Mouse (Mus musculus) frontal cortex, postnatal 14 days (tissue): ENCODE data around the gene Pdcl3.

ENCODE experiments used
- DNase-seq, 2 experiments: peaks; one replicate each; pipeline ENCODE4 v3.0.0; 2022; ENCODE audit warnings: low spot score in 2 of 2

The Pdcl3 gene

GRCm38 (mm10) chr1:38985308-38985707 is at the start of gene Pdcl3:
Gene Pdcl3, plus strand, starts transcription at chr1:38985608.
- DNase-seq: no peak

DNA sequence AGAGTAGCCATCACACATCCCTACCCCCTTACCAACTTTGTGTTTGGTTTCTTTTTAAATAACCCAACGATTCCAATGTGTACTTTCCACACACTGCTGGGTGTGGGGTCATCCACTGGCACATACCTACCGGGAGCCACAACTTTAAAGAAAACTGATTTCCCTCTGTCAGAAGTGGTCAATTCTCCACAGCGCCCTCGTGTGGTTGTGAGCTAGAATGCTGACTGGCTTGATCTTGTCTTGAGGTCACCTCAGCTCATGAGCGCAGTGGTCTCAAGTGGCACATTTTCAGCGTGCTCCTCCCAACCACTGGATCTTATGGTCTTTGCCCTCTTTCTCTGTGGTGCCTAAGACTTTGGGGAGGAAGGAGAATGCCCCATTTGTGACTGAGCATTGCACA is 48.6 kb upstream of the Pdcl3 start:
- DNase-seq: no peak

DNA sequence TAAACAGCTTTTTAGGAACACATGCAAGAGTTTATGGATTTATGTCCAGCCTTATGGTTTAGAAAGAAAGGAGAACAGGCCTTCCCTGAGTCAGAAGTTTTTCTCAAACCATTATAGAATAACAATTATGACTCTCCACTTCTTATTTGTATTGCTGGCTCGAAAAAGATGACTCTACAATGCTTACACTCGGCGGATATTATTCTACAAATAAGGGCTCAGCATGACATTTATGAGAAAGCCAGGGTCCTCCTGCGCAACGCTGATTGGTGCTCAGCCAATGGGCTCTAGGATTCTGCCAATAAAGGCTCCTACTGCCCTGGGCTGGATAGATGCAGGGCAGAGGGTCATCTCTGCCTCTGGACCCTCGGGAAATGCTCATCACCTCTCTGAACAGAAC is 46.6 kb upstream of the Pdcl3 start, which contains the start of gene Nms:
Gene Nms, plus strand, starts transcription at position 301 of the 400 bp plus-strand sequence.
- no peak for DNase-seq

DNA sequence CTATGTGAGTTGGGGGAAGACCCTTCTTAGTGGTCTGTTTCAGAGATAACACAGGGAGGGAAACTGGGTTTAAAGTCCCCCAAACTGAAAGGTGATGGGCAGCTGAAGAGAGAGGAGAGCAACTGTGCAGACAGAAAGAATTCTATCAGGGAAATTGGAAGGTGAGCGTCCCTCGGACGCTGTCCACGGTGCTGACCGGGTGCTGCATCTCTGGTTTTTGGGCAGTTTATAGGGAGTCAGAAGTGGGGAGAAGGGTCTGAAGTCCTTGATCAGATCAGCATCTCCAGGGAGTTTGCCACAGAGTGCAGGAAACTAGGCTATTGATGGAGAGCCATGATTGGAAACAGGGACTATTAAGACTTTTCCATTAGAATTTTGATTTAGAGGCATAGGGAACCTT is 45.8 kb upstream of the Pdcl3 start:
- no peak for DNase-seq

- DNase-seq: no peak
Observed at GRCm38 (mm10) chr1:38956457-38956856, 29.0 kb upstream of the Pdcl3 start.

GRCm38 (mm10) chr1:38969116-38969515 is 16.3 kb upstream of the Pdcl3 start:
- DNase-seq: no peak

DNA sequence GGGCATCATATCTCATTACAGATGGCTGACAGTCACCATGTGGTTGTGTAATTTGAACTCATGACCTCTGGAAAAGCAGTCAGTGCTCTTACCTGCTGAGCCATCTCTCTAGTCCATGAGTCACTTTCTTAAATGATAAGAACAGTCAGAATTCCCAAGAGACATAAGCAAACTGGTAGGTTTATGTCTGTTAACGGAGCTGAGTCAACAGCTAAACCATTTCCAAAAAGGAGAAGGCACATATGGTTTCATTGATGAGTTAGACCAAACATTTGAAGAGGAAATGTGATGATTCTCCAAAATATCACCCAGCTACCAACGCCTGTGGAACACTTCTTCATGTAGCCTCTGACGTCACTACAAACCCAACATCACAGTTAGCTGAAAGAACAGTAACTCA is 13.7 kb upstream of the Pdcl3 start:
- DNase-seq: no peak

DNA sequence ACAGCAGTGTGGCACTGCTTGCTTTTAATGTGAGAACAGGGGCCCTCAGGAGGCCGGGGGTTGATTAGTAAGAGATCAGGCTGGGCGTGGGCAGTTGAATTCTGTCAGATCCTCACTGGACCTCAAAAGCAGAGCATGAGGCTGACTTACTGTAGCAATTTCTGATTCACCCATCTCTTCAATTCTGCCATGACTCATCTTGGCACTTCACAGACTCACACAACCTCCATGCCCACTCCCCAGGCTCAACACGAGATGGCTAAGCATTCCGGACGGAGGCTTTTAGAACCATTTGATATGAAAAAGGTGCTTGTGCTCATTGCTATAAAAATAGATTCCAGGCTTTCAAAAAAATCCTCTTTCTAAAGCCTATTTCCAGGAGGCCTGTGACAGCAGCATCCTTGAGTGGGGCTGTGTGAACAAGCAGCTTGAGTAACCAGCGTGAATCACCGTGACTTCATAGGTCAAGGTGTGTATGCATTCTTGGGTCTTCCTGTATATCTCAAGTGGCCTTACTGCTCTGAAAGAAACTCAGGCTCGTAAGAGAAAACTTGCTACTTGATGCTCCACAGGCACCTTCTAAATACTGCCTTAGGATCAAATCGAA is 12.3 kb upstream of the Pdcl3 start:
- no peak for DNase-seq

GRCm38 (mm10) chr1:38979953-38980352 is 5.5 kb upstream of the Pdcl3 start:
- DNase-seq: no peak

DNA sequence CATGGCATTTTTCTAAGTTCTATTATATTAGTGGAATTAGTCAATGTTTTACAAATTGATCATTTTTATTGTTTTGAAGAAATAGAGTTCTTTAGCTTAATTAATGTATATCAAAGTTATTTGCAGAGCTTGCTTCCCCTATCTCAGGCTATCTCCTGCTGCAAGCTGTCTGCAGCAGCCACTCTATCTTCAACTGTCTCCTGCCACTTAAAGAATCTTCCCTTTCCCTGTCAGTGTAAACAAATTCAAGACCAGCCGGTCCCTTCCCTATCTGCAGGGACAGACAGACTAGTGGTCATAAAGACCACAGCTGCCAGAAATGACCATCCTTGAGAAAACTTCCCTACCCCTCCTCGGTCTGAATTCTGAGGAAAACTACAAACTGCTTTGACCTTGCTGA is 1.5 kb upstream of the Pdcl3 start:
- DNase-seq: no peak

DNA sequence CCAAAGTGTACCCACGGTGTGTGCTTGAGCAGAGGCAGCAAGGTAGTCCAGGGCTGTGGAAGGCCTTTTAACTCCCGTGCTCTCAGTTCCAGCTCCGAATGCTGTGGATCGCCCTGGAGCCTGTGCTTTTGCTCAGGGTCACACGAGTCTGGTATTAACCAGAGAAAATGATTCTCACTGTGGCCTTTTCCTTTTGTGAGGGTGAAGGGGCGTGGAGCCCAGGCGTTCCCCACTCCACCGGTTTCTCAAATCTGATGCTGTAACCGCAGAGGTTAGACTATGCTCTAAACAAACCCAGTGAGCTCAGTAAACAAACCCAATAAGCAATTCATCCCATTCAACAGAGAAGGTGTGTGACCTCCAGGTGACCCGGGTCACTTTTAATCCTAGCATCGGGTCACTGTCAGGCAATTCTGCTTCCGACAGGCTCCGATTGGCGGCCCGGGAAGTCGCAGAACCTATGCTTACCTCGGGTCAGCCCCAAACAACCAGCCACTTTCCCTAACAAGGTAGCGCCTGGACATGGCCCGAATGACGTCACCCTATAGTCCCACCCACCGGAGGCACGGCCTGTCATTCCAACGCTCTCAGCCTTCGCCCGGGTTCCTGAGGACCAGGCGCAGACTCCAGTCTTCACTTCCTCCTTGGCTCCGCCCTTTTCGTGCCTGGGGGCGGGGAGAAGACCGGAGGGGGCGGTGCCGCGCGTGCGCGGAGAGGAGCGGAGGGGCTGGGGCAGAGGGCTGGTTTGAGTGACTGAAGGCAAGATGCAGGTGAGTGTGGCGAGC is 1.9 kb downstream of the Pdcl3 start:
- DNase-seq: peak; percentile 93 to 94

DNA sequence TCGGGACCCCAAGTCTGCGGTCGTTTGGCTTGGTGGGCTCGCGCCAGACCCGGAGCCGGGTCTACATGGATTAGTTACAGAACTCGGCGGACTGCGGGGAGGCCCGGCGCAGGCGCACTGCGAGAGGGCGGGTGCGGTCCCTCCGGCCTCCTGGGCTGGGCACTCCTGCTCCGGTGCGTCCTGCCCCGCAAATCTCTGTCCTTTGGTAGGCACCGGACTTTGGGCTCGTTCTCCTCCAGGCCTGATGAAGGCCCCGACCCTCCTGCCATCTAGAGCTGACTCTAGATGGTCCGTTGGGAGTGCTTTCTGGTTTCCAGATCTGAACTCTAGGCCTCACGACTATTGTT is 2.4 kb downstream of the Pdcl3 start:
- DNase-seq: no peak

DNA sequence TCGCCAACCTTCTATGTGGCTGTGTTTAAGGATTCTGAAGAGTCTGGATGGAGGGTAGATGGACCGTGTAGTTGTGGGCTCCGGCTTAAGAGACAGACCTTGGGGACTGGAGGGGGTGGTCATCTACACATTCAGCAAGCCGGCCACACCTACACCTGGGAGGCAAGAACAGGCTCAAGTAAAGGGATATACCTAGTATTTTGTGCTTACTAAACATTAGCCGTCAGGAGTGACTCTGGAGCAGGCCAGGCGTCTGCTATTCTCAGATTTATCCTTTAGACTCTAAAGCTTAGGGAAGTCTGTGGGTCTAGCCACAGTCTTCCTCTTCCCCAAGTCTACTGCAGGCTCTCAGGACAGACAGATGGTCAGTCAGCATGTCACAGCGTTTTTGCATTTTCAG is 2.9 kb downstream of the Pdcl3 start:
- DNase-seq: no peak

DNA sequence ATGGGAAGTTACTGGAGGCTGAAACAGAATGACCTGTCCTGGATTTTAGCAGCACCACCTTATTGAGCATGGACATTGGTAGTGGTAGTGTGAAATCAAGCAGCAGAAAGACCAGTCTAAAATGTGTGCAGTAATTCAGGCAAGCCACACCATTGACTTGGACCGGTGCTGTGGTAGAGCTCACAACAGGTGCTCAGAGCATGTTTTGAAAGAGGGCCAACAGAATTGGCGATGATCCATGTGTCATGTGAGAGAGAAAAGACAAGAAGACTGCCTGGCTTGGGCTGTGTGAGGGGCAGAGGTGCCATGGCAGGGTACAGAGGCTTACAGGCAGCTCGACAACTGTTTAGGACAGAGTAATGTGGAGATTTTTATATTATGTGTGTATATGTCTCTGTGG is 7.0 kb downstream of the Pdcl3 start:
- no peak for DNase-seq

GRCm38 (mm10) chr1:39001106-39001505 is 15.7 kb downstream of the Pdcl3 start:
- DNase-seq: peak; percentile 55 to 83

DNA sequence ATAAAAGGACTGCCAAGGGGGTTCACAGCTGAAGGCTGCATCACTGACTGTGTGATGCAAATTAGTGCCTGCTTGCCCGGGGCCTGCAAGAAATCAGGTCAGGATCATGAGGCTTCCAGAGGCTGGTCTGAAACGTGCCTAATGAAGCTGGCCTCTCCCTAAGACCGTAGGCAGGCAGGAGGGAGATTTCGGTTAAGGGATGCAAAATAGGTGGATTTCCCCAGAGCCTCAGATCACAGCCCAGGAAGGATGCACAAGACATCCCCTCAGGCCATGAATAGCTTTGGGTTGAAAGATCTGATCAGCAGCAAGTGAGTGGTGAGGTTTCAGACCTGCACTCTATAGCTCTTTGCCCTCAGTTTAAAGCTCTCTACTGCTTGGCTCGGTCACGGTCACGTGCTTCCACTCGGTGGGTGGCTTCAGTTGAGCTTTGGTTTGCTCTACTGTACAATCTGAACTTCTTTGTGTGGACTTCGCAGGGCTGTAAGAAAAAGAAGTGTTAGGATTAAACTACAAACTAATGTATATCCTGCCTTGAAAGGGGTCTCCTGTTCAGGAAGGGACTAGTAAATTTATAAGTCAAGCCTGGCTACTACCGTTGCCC is 20.4 kb downstream of the Pdcl3 start:
- no peak for DNase-seq

GRCm38 (mm10) chr1:39006830-39007829 is 21.7 kb downstream of the Pdcl3 start:
- DNase-seq: no peak

- peak; percentile 60 to 78 for DNase-seq
Observed at GRCm38 (mm10) chr1:39010583-39011021, 25.2 kb downstream of the Pdcl3 start.

DNA sequence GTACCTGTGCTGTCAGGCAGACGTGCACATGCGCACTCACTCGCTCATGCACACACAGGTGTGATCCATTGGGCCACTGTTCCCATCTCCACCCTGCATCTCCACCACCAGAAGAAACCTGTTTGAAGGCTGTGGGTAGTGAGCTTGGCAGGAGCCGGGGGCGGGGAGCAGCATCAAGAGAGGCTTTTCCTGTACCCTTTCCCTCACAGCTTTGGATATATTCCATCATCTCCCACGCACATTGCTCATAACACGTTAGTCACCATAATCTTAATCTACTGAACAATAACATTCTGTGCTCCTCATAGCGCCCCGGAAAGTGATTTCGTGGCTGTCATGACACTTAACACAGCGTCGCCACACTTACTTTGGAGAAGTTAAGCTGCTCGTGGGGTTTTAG is 27.2 kb downstream of the Pdcl3 start:
- DNase-seq: peak in 1 of 2 experiments; percentile 34

- DNase-seq: no peak
Observed at GRCm38 (mm10) chr1:39013843-39014242, 28.4 kb downstream of the Pdcl3 start.

GRCm38 (mm10) chr1:39015529-39015928 is 30.1 kb downstream of the Pdcl3 start:
- DNase-seq: no peak

DNA sequence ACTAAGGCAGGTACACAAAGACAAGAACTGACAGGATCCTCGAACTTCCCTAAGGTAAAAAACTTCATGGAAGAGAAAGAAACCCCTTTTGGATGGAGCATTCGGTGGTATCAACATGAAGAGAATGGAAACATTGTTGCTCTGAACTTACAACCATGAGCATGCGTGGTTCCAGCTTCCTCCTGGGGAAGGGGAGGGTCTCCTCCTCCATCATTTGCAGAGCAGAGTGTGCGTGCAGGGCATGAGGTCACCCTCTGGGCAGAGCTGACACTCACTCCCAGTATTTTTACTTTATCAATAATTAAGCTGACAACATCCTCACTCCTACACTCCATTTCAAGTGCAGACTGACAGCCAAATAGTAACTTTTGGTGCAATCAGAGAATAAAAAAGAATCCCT is 32.5 kb downstream of the Pdcl3 start:
- no peak for DNase-seq
